Mouse (Mus musculus) stomach, postnatal 0 days (tissue): ENCODE measurements around the gene Tgfb3.

Experiments used
- CTCF ChIP-seq: IDR thresholded peaks from 2 replicates; pipeline ENCODE4 v1.5.1; 2016; ENCODE audit warnings: antibody characterized with exemption, low read depth, mild to moderate bottlenecking, moderate library complexity
- EP300 ChIP-seq: optimal IDR thresholded peaks from 2 replicates; pipeline ENCODE3; 2016; ENCODE audit warnings: antibody characterized with exemption

GRCm38 (mm10) chr12:86097781-86098180, 18.9 kb upstream of the Tgfb3 start:
- TF ChIP-seq CTCF, result no peak
- TF ChIP-seq EP300, result no peak
